Mouse (Mus musculus) thymus, postnatal 10 days (tissue): ENCODE measurements around the gene Vwc2.

ENCODE experiments used
- DNase-seq, 2 experiments: peaks; one replicate each; pipeline ENCODE4 v3.0.0; 2021; ENCODE audit warnings: low spot score in 2 of 2

The Vwc2 gene

DNA sequence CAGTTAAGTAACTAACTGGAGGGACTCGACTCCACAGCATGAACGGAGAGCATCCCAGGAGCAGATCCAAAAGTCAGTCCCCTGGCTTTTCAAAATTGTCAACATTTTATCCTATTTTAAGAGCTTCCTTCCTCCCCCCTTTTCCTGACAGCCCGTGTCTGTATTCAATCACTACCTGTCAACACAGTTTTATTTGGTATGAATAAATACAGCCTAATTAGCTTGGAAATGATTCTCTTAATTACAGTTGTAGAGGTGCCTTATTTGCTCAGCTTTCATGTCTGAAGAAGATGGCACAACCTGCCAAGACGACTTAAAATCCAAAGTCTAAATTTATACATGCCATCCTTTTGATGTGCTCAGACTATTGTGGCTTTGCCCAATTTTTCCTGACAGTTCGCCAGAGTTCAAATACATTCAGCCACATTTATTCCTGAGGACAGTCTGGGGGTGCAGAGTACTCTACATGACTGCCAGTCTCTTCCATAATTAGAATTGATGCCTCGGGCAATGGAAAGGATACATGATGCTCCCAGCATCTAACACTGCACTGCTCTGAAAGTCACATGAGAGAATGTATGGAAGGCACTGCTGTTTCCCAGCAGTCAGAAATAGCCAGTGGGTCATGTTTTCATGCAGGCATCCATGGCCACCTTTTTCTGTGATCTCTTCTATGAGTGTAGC lies 128.8 kb downstream of the Vwc2 start:
- no peak for DNase-seq

DNA sequence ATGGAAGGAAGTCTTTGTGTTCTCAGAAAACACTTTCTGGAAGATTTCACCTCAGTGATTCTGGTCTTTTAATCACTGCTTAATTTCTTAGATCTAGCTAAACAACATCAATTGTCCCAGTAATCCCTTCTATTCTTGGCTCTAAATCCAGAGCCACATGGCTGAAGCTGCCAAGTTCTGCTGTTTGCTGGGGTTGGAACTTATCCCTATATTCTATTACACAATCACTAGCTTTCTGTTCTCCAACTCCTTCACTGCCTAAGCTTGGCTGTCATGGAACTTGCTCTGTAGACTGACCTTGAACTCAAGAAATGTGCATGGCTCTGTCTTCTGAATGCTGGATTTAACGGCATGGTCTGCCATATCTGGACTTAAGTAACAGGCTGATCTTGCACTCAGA lies 143.3 kb downstream of the Vwc2 start:
- DNase-seq = no peak

DNA sequence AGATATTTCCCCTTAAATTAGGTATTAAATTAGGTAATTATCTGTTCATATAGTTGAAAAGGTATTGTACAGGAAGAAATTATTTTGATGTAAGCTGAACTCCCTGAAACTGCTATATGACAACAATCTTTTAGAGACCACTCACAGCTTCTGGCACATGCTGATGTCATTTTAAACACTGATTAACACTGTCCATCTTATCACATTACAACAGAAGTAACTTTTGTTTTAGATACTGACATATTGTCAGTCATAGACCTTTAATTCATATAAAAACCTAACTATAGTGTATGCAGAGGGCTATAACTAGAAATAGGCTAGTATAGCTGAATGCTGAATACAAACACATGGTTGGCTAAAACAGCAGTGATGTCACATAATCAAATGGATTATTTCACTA lies 166.1 kb downstream of the Vwc2 start:
- DNase-seq = no peak

DNA sequence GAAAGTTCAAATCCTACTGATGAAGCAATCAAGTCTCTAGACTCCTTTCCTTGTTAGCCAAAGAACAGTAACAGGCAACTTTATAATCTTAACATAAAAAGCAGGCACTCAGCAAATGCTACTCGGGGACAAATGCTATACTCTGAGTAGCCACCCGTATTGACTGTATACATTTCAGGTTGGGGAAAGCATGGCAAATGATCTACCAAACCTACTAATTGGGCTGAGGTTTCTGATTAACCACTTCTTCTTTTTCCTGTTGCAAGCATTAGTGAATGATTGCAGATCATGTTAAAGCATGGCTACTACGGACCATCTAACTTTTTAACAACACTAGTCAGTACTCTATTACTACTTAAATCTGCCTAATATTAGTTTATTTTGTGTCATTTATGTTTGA lies 169.5 kb downstream of the Vwc2 start:
- no peak for DNase-seq
